Mouse (Mus musculus): ENCODE measurements at regions not wholly inside any gene's neighbourhood (a gene's known extent, or its start where the extent isn't known, plus 50 kb on each side); places are given as distances from the start of the nearest gene placed in this dataset.

GRCm38 (mm10) chr9:61573634-61574359 is 201.6 kb downstream of the Tle3 start:
- no peak for DNase-seq (ENCODE audit: low spot score)

- DNase-seq (ENCODE audit: low spot score), result no peak
These were observed 190.9 kb downstream of the Tle3 start for GRCm38 (mm10) chr9:61563017-61563416.

GRCm38 (mm10) chr9:61561551-61561950 is 189.4 kb downstream of the Tle3 start:
- DNase-seq (ENCODE audit: low spot score), result no peak

GRCm38 (mm10) chr9:61558621-61559020 is 186.5 kb downstream of the Tle3 start:
- peak; percentile 65 for DNase-seq (ENCODE audit: low spot score)

GRCm38 (mm10) chr9:61557025-61557424 is 184.9 kb downstream of the Tle3 start:
- DNase-seq (ENCODE audit: low spot score), result no peak

- no peak for DNase-seq (ENCODE audit: low spot score)
These were observed 183.0 kb downstream of the Tle3 start for GRCm38 (mm10) chr9:61555173-61555572.

GRCm38 (mm10) chr9:61554611-61555010 is 182.4 kb downstream of the Tle3 start:
- peak; percentile 42 for DNase-seq (ENCODE audit: low spot score)

GRCm38 (mm10) chr9:61553626-61554025 is 181.5 kb downstream of the Tle3 start:
- DNase-seq (ENCODE audit: low spot score), result no peak

- peak; percentile 26 for DNase-seq (ENCODE audit: low spot score)
These were observed 179.2 kb downstream of the Tle3 start for GRCm38 (mm10) chr9:61551361-61551760.

- no peak for DNase-seq (ENCODE audit: low spot score)
These were observed 178.2 kb downstream of the Tle3 start for GRCm38 (mm10) chr9:61550326-61550725.

GRCm38 (mm10) chr9:61549692-61550241 is 177.6 kb downstream of the Tle3 start:
- no peak for DNase-seq (ENCODE audit: low spot score)

GRCm38 (mm10) chr9:61537316-61538189 is 165.4 kb downstream of the Tle3 start:
- no peak for DNase-seq (ENCODE audit: low spot score)

- no peak for DNase-seq (ENCODE audit: low spot score)
These were observed 161.1 kb downstream of the Tle3 start for GRCm38 (mm10) chr9:61533237-61533636.

- no peak for DNase-seq (ENCODE audit: low spot score)
These were observed 158.3 kb downstream of the Tle3 start for GRCm38 (mm10) chr9:61530263-61531045.

GRCm38 (mm10) chr9:61528286-61528865 is 156.2 kb downstream of the Tle3 start:
- DNase-seq (ENCODE audit: low spot score), result no peak

- DNase-seq (ENCODE audit: low spot score), result peak; percentile 9
These were observed 155.4 kb downstream of the Tle3 start for GRCm38 (mm10) chr9:61527491-61528056.

GRCm38 (mm10) chr9:61520136-61520535 is 148.0 kb downstream of the Tle3 start:
- DNase-seq (ENCODE audit: low spot score), result no peak

- no peak for DNase-seq (ENCODE audit: low spot score)
These were observed 145.7 kb downstream of the Tle3 start for GRCm38 (mm10) chr9:61517906-61518305.

- no peak for DNase-seq (ENCODE audit: low spot score)
These were observed 139.3 kb downstream of the Tle3 start for GRCm38 (mm10) chr9:61511436-61511835.

GRCm38 (mm10) chr9:61510217-61510893 is 138.2 kb downstream of the Tle3 start:
- DNase-seq (ENCODE audit: low spot score), result no peak
